8 mouse cellular contexts compared by ENCODE assay signal in the genomic region with DNA sequence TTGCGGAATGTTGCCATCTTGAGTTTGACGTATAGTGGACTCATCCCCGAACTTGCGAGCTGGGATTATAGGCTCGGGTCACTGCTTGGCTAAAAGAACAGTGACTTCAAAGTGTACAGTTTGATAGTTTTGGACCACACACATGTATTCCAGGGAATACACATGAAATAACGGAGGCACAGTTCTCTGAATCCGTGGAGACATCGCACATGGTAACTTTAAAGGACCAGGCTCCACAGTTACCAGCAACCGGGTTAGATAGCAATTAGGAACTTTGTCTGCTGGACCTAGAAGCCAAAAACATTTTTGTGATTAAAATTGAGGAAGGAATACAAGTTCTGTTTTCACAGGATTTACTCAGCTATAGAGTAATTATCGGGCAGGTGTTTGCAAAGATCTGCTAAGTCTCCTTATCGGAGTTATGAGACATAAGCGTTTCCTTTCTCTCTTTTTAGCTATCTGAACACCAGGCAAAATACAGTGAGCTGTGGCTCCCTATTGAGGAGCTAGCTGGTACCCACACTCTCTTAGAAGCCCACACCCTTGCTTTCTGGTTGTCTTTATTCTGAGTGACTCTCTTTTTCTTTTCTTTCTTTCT. TPM values are rescaled to one million over a fixed set of nuclear protein-coding genes. Genes with fewer than 3 reads are reported as not detected.
DNase-seq lines count a peak whose midpoint lies in the region; ATAC-seq and TF ChIP-seq lines count a peak whose summit lies in the region.

No protein-coding gene starts in this region.

- 8% methylated on average over 12 of the region's 12 CpGs for WGBS in heart, adult 2 months
- 21% methylated on average over 12 of the region's 12 CpGs for WGBS in forebrain, embryonic 15.5 days
- 10% methylated on average over 12 of the region's 12 CpGs for WGBS in liver, postnatal 0 days (ENCODE audit: insufficient replicate concordance)

- peaks cover 3% of the 10 kb centered on the region; the same call in 1 of the 2 replicates for H3K36me3 ChIP-seq in heart, adult 2 months (ENCODE audit: control insufficient read depth, insufficient read depth, low read length)
- peaks cover 0 to 15% of the 10 kb centered on the region in 2 experiments for H3K36me3 ChIP-seq in CH12.LX (replicated peaks in 1 of 2; ENCODE audit: control insufficient read depth in 1 of 2, insufficient read depth in 1 of 2, low read length in 1 of 2)
- H3K36me3 ChIP-seq in forebrain, embryonic 15.5 days = no peaks in the 10 kb centered on the region
- 0 out of 2 replicates have a peak, but pooled peaks cover 6% of the 10 kb centered on the region for H3K36me3 ChIP-seq in liver, postnatal 0 days (replicated peaks; ENCODE audit: insufficient read depth, low read length)

- no peaks in the 10 kb centered on the region for H3K9me3 ChIP-seq in CH12.LX (replicated peaks; ENCODE audit: low read length)
- H3K9me3 ChIP-seq in forebrain, embryonic 15.5 days = no peaks in the 10 kb centered on the region
- no peaks in the 10 kb centered on the region for H3K9me3 ChIP-seq in liver, postnatal 0 days (ENCODE audit: low read length)

- no peak for ATAC-seq in forebrain, embryonic 15.5 days (replicated peaks)
- ATAC-seq in liver, postnatal 0 days = no peak
- ATAC-seq in cerebellum, adult (ENCODE audit: insufficient number of reproducible peaks, low FRiP score, low TSS enrichment) = no peak

- peak overlapping the region; percentile 82 for H3K4me2 ChIP-seq in CH12.LX (ENCODE audit: insufficient read depth, low read depth, poor library complexity, severe bottlenecking)
- peak overlapping the region; percentile 62 for H3K4me2 ChIP-seq in forebrain, embryonic 15.5 days (replicated peaks)
- H3K4me2 ChIP-seq in liver, postnatal 0 days (ENCODE audit: low read depth, low read length) = peak overlapping the region; percentile 79

- no peaks in the 10 kb centered on the region; the same call in 1 of the 2 replicates for H3K4me1 ChIP-seq in heart, adult 2 months (ENCODE audit: control insufficient read depth, insufficient read depth, low read length)
- H3K4me1 ChIP-seq in CH12.LX (ENCODE audit: control insufficient read depth in 1 of 2, insufficient read depth in 2 of 2) = peaks cover 7 to 30% of the 10 kb centered on the region in 2 experiments
- H3K4me1 ChIP-seq in forebrain, embryonic 15.5 days = peaks cover 15% of the 10 kb centered on the region
- peaks cover 19% of the 10 kb centered on the region for H3K4me1 ChIP-seq in liver, postnatal 0 days (ENCODE audit: insufficient read depth)

- no peak for TF ChIP-seq EP300 in heart, adult 2 months (IDR thresholded peaks at IDR 0.05; ENCODE audit: insufficient read depth, low read depth, low read length)
- TF ChIP-seq EP300 in CH12.LX (IDR thresholded peaks at IDR 0.05; ENCODE audit: low read length) = no peak
- no peak for TF ChIP-seq EP300 in liver, postnatal 0 days (IDR thresholded peaks at IDR 0.05; ENCODE audit: low read depth)

- no peaks in the 10 kb centered on the region for H3K79me2 ChIP-seq in heart, adult 2 months (replicated peaks; ENCODE audit: control insufficient read depth, insufficient read depth, low read length)
- peaks cover 33% of the 10 kb centered on the region for H3K79me2 ChIP-seq in CH12.LX (replicated peaks; ENCODE audit: control insufficient read depth, extremely low read depth, insufficient read depth, poor library complexity, severe bottlenecking)

- dilution Hi-C loops in CH12.LX (cut with MboI; ENCODE audit: extremely low pct_ligation_motif_present, extremely low pct_unique_long_range_greater_than_20kb, low sequenced_read_pairs) = no loop called here

- in situ Hi-C loops in CH12.LX (cut with MboI; ENCODE audit: low pct_ligation_motif_present, low pct_unique_long_range_greater_than_20kb, low sequenced_read_pairs) = no loop called here

- peak overlapping the region; percentile 96 for H3K9ac ChIP-seq in heart, adult 2 months (ENCODE audit: low read depth, low read length)
- H3K9ac ChIP-seq in CH12.LX (ENCODE audit: insufficient read depth, low read depth) = peak overlapping the region; percentile 45
- peak overlapping the region; percentile 60 for H3K9ac ChIP-seq in forebrain, embryonic 15.5 days (replicated peaks)
- peak overlapping the region; percentile 82 for H3K9ac ChIP-seq in liver, postnatal 0 days (replicated peaks)

- TF ChIP-seq RAD21 in CH12.LX (IDR thresholded peaks at IDR 0.05; ENCODE audit: low read depth, low read length) = no peak

- DNase-seq in heart, adult 2 months = no peak
- DNase-seq in heart, postnatal 4 days = no peak
- no peak for DNase-seq in CH12.LX (ENCODE audit: extremely low read depth)
- DNase-seq in liver, postnatal 0 days = no peak
- no peak for DNase-seq in gastrocnemius, postnatal 14 days
- no peak for DNase-seq in frontal cortex, postnatal 25 days (ENCODE audit: low spot score in 2 of 2)

- H3K27ac ChIP-seq in heart, adult 2 months = no peak overlapping the region; the same call in 1 of the 2 replicates
- H3K27ac ChIP-seq in CH12.LX (ENCODE audit: insufficient read depth, low read depth) = no peak overlapping the region
- H3K27ac ChIP-seq in forebrain, embryonic 15.5 days (replicated peaks) = peak overlapping the region; percentile 34; the same call in 1 of the 2 replicates
- peak overlapping the region; percentile 86 for H3K27ac ChIP-seq in liver, postnatal 0 days (ENCODE audit: low read depth)

- TF ChIP-seq POLR2A in heart, adult 2 months (IDR thresholded peaks at IDR 0.05; ENCODE audit: insufficient read depth, low read depth, low read length) = no peak
- TF ChIP-seq POLR2A in CH12.LX (IDR thresholded peaks at IDR 0.05; ENCODE audit: low read depth, low read length) = no peak

- intact Hi-C loops in heart, adult 2 months (cut with DNase I) = loop anchor here (5.0 to 10.0 kb wide), 2 partner anchors 279 to 1244 kb away; a partner anchor contains a TSS
- intact Hi-C loops in gastrocnemius, postnatal 14 days (cut with DNase I; ENCODE audit: low total_unique reads) = no loop called here

- TF ChIP-seq CTCF in heart, adult 2 months (IDR thresholded peaks at IDR 0.05) = no peak
- TF ChIP-seq CTCF in CH12.LX (conservative IDR thresholded peaks at IDR 0.05 in 1 of 2, IDR thresholded peaks at IDR 0.05 in 1 of 2; ENCODE audit: low read depth in 2 of 2, low read length in 2 of 2) = no peak
- TF ChIP-seq CTCF in liver, postnatal 0 days (IDR thresholded peaks at IDR 0.05; ENCODE audit: low read depth) = no peak

- peak overlapping the region; percentile 85 for H3K4me3 ChIP-seq in heart, adult 2 months
- H3K4me3 ChIP-seq in CH12.LX (replicated peaks in 1 of 3; ENCODE audit: low read depth in 2 of 3, low read length in 2 of 3, poor library complexity in 1 of 3) = peak overlapping the region; percentile 64 to 90 (median 88)
- H3K4me3 ChIP-seq in forebrain, embryonic 15.5 days = peak overlapping the region; percentile 63
- H3K4me3 ChIP-seq in liver, postnatal 0 days (ENCODE audit: low read depth, low read length) = peak overlapping the region; percentile 91

- H3K27me3 ChIP-seq in heart, adult 2 months (ENCODE audit: control insufficient read depth, insufficient read depth, low read length) = no peaks in the 10 kb centered on the region
- no peaks in the 10 kb centered on the region for H3K27me3 ChIP-seq in CH12.LX (replicated peaks)
- H3K27me3 ChIP-seq in forebrain, embryonic 15.5 days = no peaks in the 10 kb centered on the region
- H3K27me3 ChIP-seq in liver, postnatal 0 days (ENCODE audit: insufficient read depth, low read length) = no peaks in the 10 kb centered on the region

TF ChIP-seq in CH12.LX, 34 proteins besides CTCF, POLR2A, EP300 and RAD21:
- TF ChIP-seq JUND (conservative IDR thresholded peaks at IDR 0.05; ENCODE audit: low read depth, low read length) (no peak), TCF12 (IDR thresholded peaks at IDR 0.05; ENCODE audit: low read depth, low read length) (no peak), ETS1 (conservative IDR thresholded peaks at IDR 0.05; ENCODE audit: low read depth, low read length) (no peak), KAT2A (IDR thresholded peaks at IDR 0.05; ENCODE audit: insufficient replicate concordance, low read length) (no peak), MAFK (IDR thresholded peaks at IDR 0.05; ENCODE audit: insufficient replicate concordance, low read length) (no peak), CHD1 (IDR thresholded peaks at IDR 0.05; ENCODE audit: low read depth, low read length) (no peak), ZC3H11A (IDR thresholded peaks at IDR 0.05; ENCODE audit: low read depth, low read length) (no peak), RCOR1 (conservative IDR thresholded peaks at IDR 0.05; ENCODE audit: low read depth, low read length) (no peak), NRF1 (IDR thresholded peaks at IDR 0.05; ENCODE audit: low read depth, low read length) (no peak), ELF1 (IDR thresholded peaks at IDR 0.05; ENCODE audit: low read depth, low read length) (no peak), GABPA (IDR thresholded peaks at IDR 0.05; ENCODE audit: insufficient replicate concordance, low read depth, low read length) (no peak), ZNF384 (IDR thresholded peaks at IDR 0.05; ENCODE audit: low read depth, low read length) (no peak)

RNA-seq across cellular contexts. Expression of a gene that starts 0.8 kb away (rescaled TPM):
- total RNA-seq in heart, adult 2 months (2021) = 10 to 100 TPM in 1 of 2 experiments, 1 to 10 TPM in 1; 8.9 to 10.9 TPM
- 2.9 and 3.9 TPM in 2 replicates for polyA plus RNA-seq in heart, adult 2 months (2012; rRNA removed)
- 10 to 100 TPM; 16.7 to 16.9 TPM for total RNA-seq in heart, postnatal 4 days (2021)
- 12.5 and 14.4 TPM in 2 replicates for total RNA-seq in CH12.LX (2012; rRNA removed)
- total RNA-seq in CH12.LX (2014; rRNA removed) = 16.9 and 22.1 TPM in 2 replicates
- 20.1 and 20.5 TPM in 2 replicates for polyA plus RNA-seq in CH12.LX (2012; ENCODE audit: insufficient read length, low read depth)
- 31.9 TPM in 2 replicates for polyA plus RNA-seq in forebrain, embryonic 15.5 days (2015; fragmentation: Nextera tagmentation; extraction: Ambion mirVana)
- 8.6 and 9.3 TPM in 2 replicates for polyA plus RNA-seq in liver, postnatal 0 days (2015; fragmentation: Nextera tagmentation; extraction: Ambion mirVana)
- total RNA-seq in gastrocnemius, postnatal 14 days (2021) = 1 to 10 TPM; 7.8 to 9.6 TPM

RNA-seq across cellular contexts. Expression of a gene that starts 21.0 kb away (rescaled TPM):
- total RNA-seq in heart, adult 2 months (2021) = 100 to 1,000 TPM; 151 to 170 TPM
- polyA plus RNA-seq in heart, adult 2 months (2012; rRNA removed) = 39.8 and 40.5 TPM in 2 replicates
- 100 to 1,000 TPM; 103 to 110 TPM for total RNA-seq in heart, postnatal 4 days (2021)
- total RNA-seq in CH12.LX (2012; rRNA removed) (15.4 and 27.8 TPM in 2 replicates), CH12.LX (2014; rRNA removed) (33.0 and 35.3 TPM in 2 replicates)
- 22.6 and 32.2 TPM in 2 replicates for polyA plus RNA-seq in CH12.LX (2012; ENCODE audit: insufficient read length, low read depth)
- polyA plus RNA-seq in forebrain, embryonic 15.5 days (2015; fragmentation: Nextera tagmentation; extraction: Ambion mirVana) = 95.2 and 97.1 TPM in 2 replicates
- 71.4 and 74.3 TPM in 2 replicates for polyA plus RNA-seq in liver, postnatal 0 days (2015; fragmentation: Nextera tagmentation; extraction: Ambion mirVana)
- total RNA-seq in gastrocnemius, postnatal 14 days (2021) = 100 to 1,000 TPM in 1 of 2 experiments, 10 to 100 TPM in 1; 86.4 to 125 TPM

Comparison
In these comparisons a context has a peak if more than half of its experiments do, and no peak if none do; other contexts are left out.
1. H3K27ac ChIP-seq: peak in forebrain, embryonic 15.5 days (single experiment) and liver, postnatal 0 days (single experiment); none in heart, adult 2 months (single experiment) and CH12.LX (single experiment).
2. H3K9ac ChIP-seq: peak in every context shown above with its lines; median percentile 96 in heart, adult 2 months; 82 in liver, postnatal 0 days; 60 in forebrain, embryonic 15.5 days; 45 in CH12.LX.
3. Peak in every context shown above with its lines, with median percentiles within 50 percentile points of each other: H3K4me3 ChIP-seq and H3K4me2 ChIP-seq.